Mouse (Mus musculus) C2C12 (cell line): ENCODE data around the gene Tmem171. TPM values are rescaled to one million over a fixed set of nuclear protein-coding genes. Genes with fewer than 3 reads are reported as not detected.
A peak's percentile ranks its signal among the peaks of the same experiment; 100 is the strongest.

ENCODE experiments used
- H3K27me3 ChIP-seq: one replicate; pipeline ENCODE4 v1.6.1; 2011; ENCODE audit not compliant: control insufficient read depth, insufficient read depth, insufficient read length
- H3K36me3 ChIP-seq: one replicate; pipeline ENCODE4 v1.6.1; 2011; ENCODE audit not compliant: control insufficient read depth, insufficient read depth
- H3K4me3 ChIP-seq: one replicate; pipeline ENCODE4 v1.5.1; 2011; ENCODE audit warnings: mild to moderate bottlenecking, control low read depth; ENCODE audit not compliant: poor library complexity, insufficient read depth, severe bottlenecking
- H3K79me2 ChIP-seq: one replicate; pipeline ENCODE4 v1.6.1; 2011; ENCODE audit not compliant: control insufficient read depth, insufficient read depth
- H3K79me3 ChIP-seq: one replicate; pipeline ENCODE4 v1.6.1; 2011; ENCODE audit warnings: low read depth, control low read depth
- H3ac ChIP-seq: one replicate; pipeline ENCODE3; 2011; ENCODE audit warnings: low read depth; ENCODE audit not compliant: control insufficient read depth, insufficient read length
- CEBPB ChIP-seq: IDR thresholded peaks from one replicate; pipeline ENCODE4 v1.6.1; 2011; ENCODE audit warnings: low read depth, mild to moderate bottlenecking, control low read depth, moderate library complexity
- CTCF ChIP-seq: IDR thresholded peaks from one replicate; pipeline ENCODE4 v1.5.1; 2011; ENCODE audit not compliant: control insufficient read depth, insufficient read depth, insufficient read length
- FOSL1 ChIP-seq: IDR thresholded peaks from one replicate; pipeline ENCODE4 v1.8.0; 2011; ENCODE audit warnings: mild to moderate bottlenecking, low read length; ENCODE audit not compliant: poor library complexity, insufficient read depth, severe bottlenecking
- MAX ChIP-seq: IDR thresholded peaks from one replicate; pipeline ENCODE4 v1.6.1; 2011; ENCODE audit warnings: mild to moderate bottlenecking, control low read depth
- MYOD1 ChIP-seq: IDR thresholded peaks from one replicate; pipeline ENCODE4 v1.6.1; 2011; ENCODE audit warnings: low read depth; ENCODE audit not compliant: control insufficient read depth, insufficient read length
- MYOG ChIP-seq: IDR thresholded peaks from one replicate; pipeline ENCODE4 v1.6.1; 2011; ENCODE audit not compliant: control insufficient read depth, insufficient read length; ENCODE audit errors: extremely low read depth
- USF1 ChIP-seq: IDR thresholded peaks from one replicate; pipeline ENCODE4 v1.6.1; 2011; ENCODE audit warnings: low read depth, mild to moderate bottlenecking, control low read depth, moderate library complexity
- polyA plus RNA-seq: library from polyadenylated mRNA; unstranded; fragments of >200 nt; fragmentation: generic; extraction: Trizol; gene quantifications from one replicate; pipeline ENCODE4 v1.2.1, GENCODE M21; 2012; ENCODE audit warnings: missing spikeins

The Tmem171 gene
- polyA plus RNA-seq, 1 experiment: 13.0 TPM

GRCm38 (mm10) chr13:98690886-98691285 lies 3.7 kb downstream of the Tmem171 start:
- H3ac ChIP-seq: no peak overlapping the region
- H3K36me3 ChIP-seq: peaks cover 11% of the 10 kb centered on the region
- H3K79me2 ChIP-seq: peaks cover 41% of the 10 kb centered on the region
- H3K4me3 ChIP-seq: peak overlapping the region; percentile 34
- TF ChIP-seq FOSL1 (no peak), CEBPB (no peak), MYOD1 (no peak), MYOG (no peak), CTCF (no peak), MAX (no peak), USF1 (no peak)
- no peaks in the 10 kb centered on the region for H3K27me3 ChIP-seq
- peaks cover 24% of the 10 kb centered on the region for H3K79me3 ChIP-seq

- peaks cover 41% of the 10 kb centered on the region for H3K79me2 ChIP-seq
- TF ChIP-seq CEBPB: no peak
- no peak for TF ChIP-seq MAX
- no peak for TF ChIP-seq FOSL1
- no peak for TF ChIP-seq USF1
- TF ChIP-seq MYOD1: no peak
- TF ChIP-seq MYOG: no peak
- no peak for TF ChIP-seq CTCF
- peak overlapping the region; percentile 34 for H3K4me3 ChIP-seq
- peaks cover 24% of the 10 kb centered on the region for H3K79me3 ChIP-seq
- H3K27me3 ChIP-seq: no peaks in the 10 kb centered on the region
- peaks cover 11% of the 10 kb centered on the region for H3K36me3 ChIP-seq
- H3ac ChIP-seq: no peak overlapping the region
Measured at GRCm38 (mm10) chr13:98689605-98690290, 4.9 kb downstream of the Tmem171 start.

GRCm38 (mm10) chr13:98687931-98688330 lies 6.7 kb downstream of the Tmem171 start:
- H3ac ChIP-seq: no peak overlapping the region
- H3K36me3 ChIP-seq: peaks cover 11% of the 10 kb centered on the region
- peaks cover 41% of the 10 kb centered on the region for H3K79me2 ChIP-seq
- H3K4me3 ChIP-seq: no peak overlapping the region
- TF ChIP-seq CEBPB (no peak), MYOD1 (no peak), CTCF (no peak), USF1 (no peak), MYOG (no peak), FOSL1 (no peak), MAX (no peak)
- H3K79me3 ChIP-seq: peaks cover 24% of the 10 kb centered on the region
- H3K27me3 ChIP-seq: no peaks in the 10 kb centered on the region

- peaks cover 9% of the 10 kb centered on the region for H3K79me3 ChIP-seq
- peaks cover 11% of the 10 kb centered on the region for H3K36me3 ChIP-seq
- peak; percentile 15 for TF ChIP-seq MYOD1
- no peak for TF ChIP-seq MYOG
- H3K27me3 ChIP-seq: no peaks in the 10 kb centered on the region
- H3K79me2 ChIP-seq: peaks cover 16% of the 10 kb centered on the region
- H3K4me3 ChIP-seq: no peak overlapping the region
- H3ac ChIP-seq: no peak overlapping the region
Measured at GRCm38 (mm10) chr13:98684144-98684900, 10.3 kb downstream of the Tmem171 start.

- Histone ChIP-seq H3K79me3 (peaks cover 3% of the 10 kb centered on the region), H3K79me2 (peaks cover 7% of the 10 kb centered on the region), H3ac (no peak overlapping the region), H3K36me3 (peaks cover 11% of the 10 kb centered on the region), H3K27me3 (no peaks in the 10 kb centered on the region), H3K4me3 (no peak overlapping the region)
- TF ChIP-seq MAX (no peak), CEBPB (no peak), FOSL1 (no peak), USF1 (no peak), MYOD1 (no peak), CTCF (no peak), MYOG (no peak)
Measured at GRCm38 (mm10) chr13:98683412-98683811, 11.2 kb downstream of the Tmem171 start.
